Mouse (Mus musculus): Measurements from ENCODE around the gene Vill. TPM values are rescaled to one million over a fixed set of nuclear protein-coding genes. Genes with fewer than 3 reads are reported as not detected.
A peak's percentile ranks its signal among the peaks of the same experiment; 100 is the strongest.

Vill gene
- polyA plus RNA-seq, 1 experiment, result 16.5 TPM

GRCm38 (mm10) chr9:119102783-119103113 is 50.2 kb downstream of the Vill start:
- Histone ChIP-seq H3K4me3 (ENCODE audit: insufficient read depth, low read length) (peak overlapping the region; percentile 57), H3K27ac (ENCODE audit: insufficient read depth, low read length) (no peak overlapping the region), H3K4me1 (ENCODE audit: control insufficient read depth, insufficient read depth, low read length) (no peaks in the 10 kb centered on the region)
- TF ChIP-seq CTCF (IDR thresholded peaks at IDR 0.05; ENCODE audit: borderline replicate concordance, insufficient read depth, low read length), result no peak
- no peak; the same call in 1 of the 2 replicates for TF ChIP-seq POLR2A (IDR thresholded peaks at IDR 0.05; ENCODE audit: low read depth, low read length)

- Histone ChIP-seq H3K27ac (ENCODE audit: insufficient read depth, low read length) (no peak overlapping the region), H3K4me3 (ENCODE audit: insufficient read depth, low read length) (no peak overlapping the region), H3K4me1 (ENCODE audit: control insufficient read depth, insufficient read depth, low read length) (no peaks in the 10 kb centered on the region)
- TF ChIP-seq CTCF (IDR thresholded peaks at IDR 0.05; ENCODE audit: borderline replicate concordance, insufficient read depth, low read length) (peak; percentile 42; the same call in 1 of the 2 replicates), POLR2A (IDR thresholded peaks at IDR 0.05; ENCODE audit: low read depth, low read length) (no peak)
Measured at GRCm38 (mm10) chr9:119107566-119107965, 55.0 kb downstream of the Vill start.

- TF ChIP-seq CTCF (IDR thresholded peaks at IDR 0.05; ENCODE audit: borderline replicate concordance, insufficient read depth, low read length), result no peak
- no peak for TF ChIP-seq POLR2A (IDR thresholded peaks at IDR 0.05; ENCODE audit: low read depth, low read length)
- no peak overlapping the region for H3K4me3 ChIP-seq (ENCODE audit: insufficient read depth, low read length)
- no peaks in the 10 kb centered on the region for H3K4me1 ChIP-seq (ENCODE audit: control insufficient read depth, insufficient read depth, low read length)
- no peak overlapping the region for H3K27ac ChIP-seq (ENCODE audit: insufficient read depth, low read length)
Measured at GRCm38 (mm10) chr9:119109685-119110353, 57.2 kb downstream of the Vill start.

DNA sequence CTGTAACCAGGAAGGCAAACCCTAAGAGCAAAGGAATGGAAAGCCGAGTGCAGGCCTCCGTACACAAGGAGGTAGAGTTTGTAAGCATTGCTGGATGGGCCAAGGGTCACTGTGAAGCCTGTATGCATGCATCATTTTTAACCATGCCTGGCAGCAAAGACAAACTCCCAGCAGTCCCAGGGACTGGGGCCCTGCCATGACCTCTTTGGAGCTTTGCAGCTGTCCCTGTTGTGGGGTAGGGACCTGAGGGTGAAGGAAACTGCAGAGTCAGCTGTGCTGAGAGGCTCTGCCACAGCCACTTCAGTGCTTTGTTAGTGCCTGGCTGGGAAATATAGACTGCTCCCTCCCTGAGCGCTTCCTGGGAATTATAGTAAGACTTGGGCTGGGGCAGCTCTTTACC is 58.1 kb downstream of the Vill start:
- TF ChIP-seq POLR2A (IDR thresholded peaks at IDR 0.05; ENCODE audit: low read depth, low read length) (no peak), CTCF (IDR thresholded peaks at IDR 0.05; ENCODE audit: borderline replicate concordance, insufficient read depth, low read length) (no peak)
- no peak overlapping the region for H3K27ac ChIP-seq (ENCODE audit: insufficient read depth, low read length)
- no peak overlapping the region for H3K4me3 ChIP-seq (ENCODE audit: insufficient read depth, low read length)
- no peaks in the 10 kb centered on the region for H3K4me1 ChIP-seq (ENCODE audit: control insufficient read depth, insufficient read depth, low read length)

- H3K4me3 ChIP-seq (ENCODE audit: insufficient read depth, low read length), result no peak overlapping the region
- TF ChIP-seq POLR2A (IDR thresholded peaks at IDR 0.05; ENCODE audit: low read depth, low read length), result no peak
- no peak for TF ChIP-seq CTCF (IDR thresholded peaks at IDR 0.05; ENCODE audit: borderline replicate concordance, insufficient read depth, low read length)
- no peak overlapping the region for H3K27ac ChIP-seq (ENCODE audit: insufficient read depth, low read length)
- no peaks in the 10 kb centered on the region for H3K4me1 ChIP-seq (ENCODE audit: control insufficient read depth, insufficient read depth, low read length)
Measured at GRCm38 (mm10) chr9:119114911-119115310, 62.3 kb downstream of the Vill start.

DNA sequence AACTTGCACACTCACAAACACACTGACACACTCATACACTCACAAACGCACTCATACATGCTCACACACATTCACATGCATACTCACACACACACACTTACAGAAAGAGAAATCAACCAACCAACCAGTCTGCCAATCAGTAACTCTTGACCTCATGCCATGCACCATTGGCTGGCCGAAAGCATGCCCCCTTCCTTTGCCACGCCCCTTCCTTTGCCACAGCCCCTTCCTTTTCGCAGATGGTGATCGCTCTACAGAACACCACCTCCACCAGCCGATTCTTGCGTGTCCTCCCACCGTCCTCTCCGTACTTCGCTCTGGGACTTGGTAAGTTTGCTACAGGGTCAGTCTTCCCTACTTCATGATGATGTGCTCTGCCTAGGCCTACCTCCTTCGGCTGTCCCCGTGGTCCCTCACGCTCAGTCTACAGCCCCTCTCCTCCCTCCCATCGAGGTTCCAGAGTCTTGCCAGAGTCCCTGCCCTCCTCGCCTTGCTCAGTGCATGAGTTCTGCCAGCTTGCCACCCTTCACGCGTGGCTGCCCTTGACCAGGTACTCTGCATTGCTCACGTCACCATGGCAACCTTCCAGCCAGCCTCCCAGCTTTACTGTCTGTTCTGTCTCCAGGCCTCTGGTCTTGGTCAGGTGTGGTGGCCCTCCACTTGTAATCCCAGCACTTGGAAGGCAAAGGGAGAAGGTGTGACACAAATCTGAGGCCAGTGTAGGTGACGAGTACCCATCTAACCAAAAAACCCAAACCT is 67.0 kb downstream of the Vill start:
- no peak for TF ChIP-seq POLR2A (IDR thresholded peaks at IDR 0.05; ENCODE audit: low read depth, low read length)
- TF ChIP-seq CTCF (IDR thresholded peaks at IDR 0.05; ENCODE audit: borderline replicate concordance, insufficient read depth, low read length), result no peak
- Histone ChIP-seq H3K4me3 (ENCODE audit: insufficient read depth, low read length) (no peak overlapping the region), H3K4me1 (ENCODE audit: control insufficient read depth, insufficient read depth, low read length) (no peaks in the 10 kb centered on the region), H3K27ac (ENCODE audit: insufficient read depth, low read length) (no peak overlapping the region)

GRCm38 (mm10) chr9:119120168-119120560 is 67.6 kb downstream of the Vill start:
- no peak overlapping the region for H3K27ac ChIP-seq (ENCODE audit: insufficient read depth, low read length)
- TF ChIP-seq POLR2A (IDR thresholded peaks at IDR 0.05; ENCODE audit: low read depth, low read length), result no peak
- no peak for TF ChIP-seq CTCF (IDR thresholded peaks at IDR 0.05; ENCODE audit: borderline replicate concordance, insufficient read depth, low read length)
- H3K4me1 ChIP-seq (ENCODE audit: control insufficient read depth, insufficient read depth, low read length), result no peaks in the 10 kb centered on the region
- H3K4me3 ChIP-seq (ENCODE audit: insufficient read depth, low read length), result no peak overlapping the region

Other genes starting within 250 kb of the Vill start
- 17.5 and 25.1 TPM in 2 replicates for gene Ctdspl, start 126.3 kb upstream of the Vill start, polyA plus RNA-seq (2011; ENCODE audit: insufficient read length, low read depth, missing spikeins)
- 28.3 and 38.7 TPM in 2 replicates for gene Plcd1, start 40.7 kb downstream of the Vill start, polyA plus RNA-seq (2011; ENCODE audit: insufficient read length, low read depth, missing spikeins)
- 0.57 and 1.8 TPM in 2 replicates for gene Dlec1, start 49.7 kb downstream of the Vill start, polyA plus RNA-seq (2011; ENCODE audit: insufficient read length, low read depth, missing spikeins)
- 0.98 and 1.0 TPM in 2 replicates for gene Acaa1b, start 104.3 kb downstream of the Vill start, polyA plus RNA-seq (2011; ENCODE audit: insufficient read length, low read depth, missing spikeins)
- not detected in 2 replicates for gene Gm47289, start 106.4 kb downstream of the Vill start, polyA plus RNA-seq (2011; ENCODE audit: insufficient read length, low read depth, missing spikeins)
- gene Slc22a13, start 156.3 kb downstream of the Vill start, polyA plus RNA-seq (2011; ENCODE audit: insufficient read length, low read depth, missing spikeins), result not detected in 2 replicates